In the genomic region with DNA sequence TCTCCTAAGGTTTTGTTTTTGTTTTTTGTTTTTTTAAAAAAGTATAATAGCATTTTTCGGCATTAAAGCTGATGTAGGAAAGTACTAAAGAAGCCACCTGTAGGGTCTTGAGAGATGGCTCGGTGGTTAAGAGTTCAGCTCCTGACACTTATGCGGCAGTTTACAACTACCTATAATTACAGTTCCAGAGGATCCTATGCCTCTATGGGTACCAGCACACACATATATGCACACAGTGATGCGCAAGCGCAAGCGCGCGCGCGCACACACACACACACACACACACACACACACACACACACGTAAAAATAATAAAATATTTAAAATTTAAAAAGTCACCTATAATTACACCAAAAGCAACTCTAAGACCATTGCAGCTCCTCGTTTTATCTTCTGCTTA, we compare ENCODE assay signal across 8 mouse cellular contexts. TPM values are rescaled to one million over a fixed set of nuclear protein-coding genes. Genes with fewer than 3 reads are reported as not detected.
DNase-seq lines count a peak whose midpoint lies in the region; ATAC-seq and TF ChIP-seq lines count a peak whose summit lies in the region.

No protein-coding gene starts in this region.

- no peak for DNase-seq in layer of hippocampus, adult 2 months (ENCODE audit: low spot score in 2 of 2)
- DNase-seq in layer of hippocampus, adult 9-11 months = no peak
- no peak for DNase-seq in limb, embryonic 10.5 days (ENCODE audit: low spot score)
- no peak for DNase-seq in gastrocnemius, postnatal 14 days
- no peak for DNase-seq in cerebellum, postnatal 14 days
- no peak for DNase-seq in adrenal gland, postnatal 4 days (ENCODE audit: low spot score in 2 of 2)

- no peak overlapping the region; the same call in 1 of the 2 replicates for H3K27ac ChIP-seq in layer of hippocampus, adult 2 months
- no peak overlapping the region for H3K27ac ChIP-seq in embryonic facial prominence, embryonic 13.5 days
- no peak overlapping the region for H3K27ac ChIP-seq in limb, embryonic 10.5 days
- H3K27ac ChIP-seq in neural tube, embryonic 13.5 days (replicated peaks) = no peak overlapping the region

- intact Hi-C loops in gastrocnemius, postnatal 14 days (cut with DNase I; ENCODE audit: low total_unique reads) = no loop called here

- H3K4me3 ChIP-seq in layer of hippocampus, adult 2 months = peak overlapping the region; percentile 66
- H3K4me3 ChIP-seq in embryonic facial prominence, embryonic 13.5 days = peak overlapping the region; percentile 54
- peak overlapping the region; percentile 55; the same call in 1 of the 2 replicates for H3K4me3 ChIP-seq in limb, embryonic 10.5 days
- peak overlapping the region; percentile 40; the same call in 1 of the 2 replicates for H3K4me3 ChIP-seq in neural tube, embryonic 13.5 days

- TF ChIP-seq CTCF in layer of hippocampus, adult 2 months (conservative IDR thresholded peaks at IDR 0.05) = no peak

- no peaks in the 10 kb centered on the region for H3K4me1 ChIP-seq in embryonic facial prominence, embryonic 13.5 days
- H3K4me1 ChIP-seq in limb, embryonic 10.5 days = peaks cover 5% of the 10 kb centered on the region
- H3K4me1 ChIP-seq in neural tube, embryonic 13.5 days (replicated peaks) = peaks cover 12% of the 10 kb centered on the region

- H3K27me3 ChIP-seq in embryonic facial prominence, embryonic 13.5 days = no peaks in the 10 kb centered on the region
- no peaks in the 10 kb centered on the region for H3K27me3 ChIP-seq in limb, embryonic 10.5 days (ENCODE audit: low read depth, poor library complexity, severe bottlenecking)
- no peaks in the 10 kb centered on the region for H3K27me3 ChIP-seq in neural tube, embryonic 13.5 days

- no peaks in the 10 kb centered on the region for H3K36me3 ChIP-seq in embryonic facial prominence, embryonic 13.5 days
- H3K36me3 ChIP-seq in limb, embryonic 10.5 days = no peaks in the 10 kb centered on the region
- no peaks in the 10 kb centered on the region for H3K36me3 ChIP-seq in neural tube, embryonic 13.5 days

- ATAC-seq in embryonic facial prominence, embryonic 13.5 days (ENCODE audit: insufficient number of reproducible peaks, insufficient read depth, low FRiP score, low TSS enrichment, low read depth) = no peak
- ATAC-seq in neural tube, embryonic 13.5 days (ENCODE audit: low read depth) = no peak

- H3K9ac ChIP-seq in embryonic facial prominence, embryonic 13.5 days = no peak overlapping the region
- H3K9ac ChIP-seq in neural tube, embryonic 13.5 days = no peak overlapping the region

- peak overlapping the region; percentile 89 for H3K4me2 ChIP-seq in embryonic facial prominence, embryonic 13.5 days
- H3K4me2 ChIP-seq in neural tube, embryonic 13.5 days = peak overlapping the region; percentile 64

- 88% methylated on average over 12 of the region's 12 CpGs for WGBS in embryonic facial prominence, embryonic 13.5 days
- 88% methylated on average over 12 of the region's 12 CpGs for WGBS in limb, embryonic 10.5 days
- 89% methylated on average over 12 of the region's 12 CpGs for WGBS in neural tube, embryonic 13.5 days

- H3K9me3 ChIP-seq in embryonic facial prominence, embryonic 13.5 days = no peaks in the 10 kb centered on the region
- H3K9me3 ChIP-seq in limb, embryonic 10.5 days (replicated peaks) = no peaks in the 10 kb centered on the region
- no peaks in the 10 kb centered on the region for H3K9me3 ChIP-seq in neural tube, embryonic 13.5 days

RNA-seq across cellular contexts. Expression of a gene that starts 0.8 kb away (rescaled TPM):
- total RNA-seq in layer of hippocampus, adult 2 months (2021) = 1 to 10 TPM; 5.5 TPM
- polyA plus RNA-seq in embryonic facial prominence, embryonic 13.5 days (2015; fragmentation: Nextera tagmentation; extraction: Ambion mirVana) = 1.9 and 2.8 TPM in 2 replicates
- 2.0 and 3.0 TPM in 2 replicates for polyA plus RNA-seq in limb, embryonic 10.5 days (2016; fragmentation: Nextera tagmentation; extraction: Ambion mirVana)
- polyA plus RNA-seq in neural tube, embryonic 13.5 days (2015; fragmentation: Nextera tagmentation; extraction: Ambion mirVana) = 0.96 and 1.4 TPM in 2 replicates
- under 1 TPM; 0.55 to 0.73 TPM for total RNA-seq in gastrocnemius, postnatal 14 days (2021)
- 10 to 100 TPM; 11.6 to 16.5 TPM for total RNA-seq in adrenal gland, postnatal 4 days (2021)

RNA-seq across cellular contexts. Expression of a gene that starts 46.3 kb away (rescaled TPM):
- total RNA-seq in layer of hippocampus, adult 2 months (2021) = 10 to 100 TPM; 80.3 to 83.6 TPM
- 5.6 and 6.5 TPM in 2 replicates for polyA plus RNA-seq in embryonic facial prominence, embryonic 13.5 days (2015; fragmentation: Nextera tagmentation; extraction: Ambion mirVana)
- 3.4 and 3.7 TPM in 2 replicates for polyA plus RNA-seq in limb, embryonic 10.5 days (2016; fragmentation: Nextera tagmentation; extraction: Ambion mirVana)
- 6.6 and 7.2 TPM in 2 replicates for polyA plus RNA-seq in neural tube, embryonic 13.5 days (2015; fragmentation: Nextera tagmentation; extraction: Ambion mirVana)
- total RNA-seq in gastrocnemius, postnatal 14 days (2021) = 10 to 100 TPM in 1 of 2 experiments, 1 to 10 TPM in 1; 8.9 to 12.1 TPM
- 10 to 100 TPM; 31.1 to 42.3 TPM for total RNA-seq in adrenal gland, postnatal 4 days (2021)
